Mouse (Mus musculus) ES-CJ7 (cell line): ENCODE measurements at regions not wholly inside any gene's neighbourhood (a gene's known extent, or its start where the extent isn't known, plus 50 kb on each side); places are given as distances from the start of the nearest gene placed in this dataset.

Experiments used
- DNase-seq: peaks from one replicate; pipeline ENCODE4 v3.0.0; 2011; ENCODE audit warnings: low read depth, low spot score

- peak; percentile 40 for DNase-seq
Observed at GRCm38 (mm10) chr2:154076271-154076670, 53.9 kb upstream of the Bpifa3 start.
